Mouse (Mus musculus) midbrain, embryonic 12.5 days (tissue): ENCODE measurements around the gene Crnkl1. TPM values are rescaled to one million over a fixed set of nuclear protein-coding genes. Genes with fewer than 3 reads are reported as not detected.

Experiments
- ATAC-seq: fragments of 200-750 bp; cut with Nextera tagmentation; 2 replicates; pipeline ENCODE4 v1.8.0; 2017; ENCODE audit warnings: low read depth, moderate TSS enrichment, moderate library complexity; ENCODE audit not compliant: low FRiP score
- H3K27ac ChIP-seq: fragments of 300-500 bp; sonication (generic); replicated peaks from 2 replicates; pipeline ENCODE4 v1.5.1; 2016; ENCODE audit warnings: mild to moderate bottlenecking
- H3K27me3 ChIP-seq: fragments of 300-500 bp; sonication (generic); 2 replicates; pipeline ENCODE4 v1.6.1; 2016; ENCODE audit warnings: mild to moderate bottlenecking
- H3K36me3 ChIP-seq: fragments of 300-500 bp; sonication (generic); 2 replicates; pipeline ENCODE4 v1.6.1; 2016
- H3K4me1 ChIP-seq: fragments of 300-500 bp; sonication (generic); 2 replicates; pipeline ENCODE4 v1.6.1; 2016
- H3K4me2 ChIP-seq: fragments of 300-500 bp; sonication (generic); replicated peaks from 2 replicates; pipeline ENCODE4 v1.6.1; 2016; ENCODE audit warnings: mild to moderate bottlenecking, moderate library complexity
- H3K4me3 ChIP-seq: fragments of 300-500 bp; sonication (generic); 2 replicates; pipeline ENCODE4 v1.5.1; 2016; ENCODE audit warnings: mild to moderate bottlenecking
- H3K9ac ChIP-seq: fragments of 300-500 bp; sonication (generic); replicated peaks from 2 replicates; pipeline ENCODE4 v1.6.1; 2016; ENCODE audit warnings: mild to moderate bottlenecking, moderate library complexity
- H3K9me3 ChIP-seq: fragments of 300-500 bp; sonication (generic); 2 replicates; pipeline ENCODE4 v1.6.1; 2016; ENCODE audit warnings: mild to moderate bottlenecking
- WGBS: fragments of 180-500 bp; shearing (Covaris S2); methylation state at CpG from one replicate; pipeline ENCODE4 v1.1.7; 2016; 5-methylcytosine and 5-hydroxymethylcytosine counted together
- polyA plus RNA-seq: library from polyadenylated mRNA; unstranded; fragments of >200 nt; fragmentation: Nextera tagmentation; extraction: Ambion mirVana; gene quantifications from 2 replicates; pipeline ENCODE4 v1.2.1, GENCODE M21; 2016

Gene Crnkl1
- 40.9 and 41.0 TPM in 2 replicates for polyA plus RNA-seq

- peak; percentile 98 for ATAC-seq
- Histone ChIP-seq H3K36me3 (peaks cover 25% of the 10 kb centered on the region), H3K27ac (0 out of 2 replicates have a peak within 1 kb of the TSS, but pooled peaks have one; percentile 10), H3K9me3 (no peaks in the 10 kb centered on the region), H3K9ac (peak within 1 kb of the TSS; percentile 65), H3K4me3 (peak within 1 kb of the TSS; percentile 93), H3K4me2 (peak within 1 kb of the TSS; percentile 93), H3K27me3 (no peaks in the 10 kb centered on the region), H3K4me1 (peaks cover 10% of the 10 kb centered on the region)
- WGBS, result under 1% methylated on average over 61 of the region's 61 CpGs
Observed at GRCm38 (mm10) chr2:145934339-145935231, at the start of gene Crnkl1, which contains the start of gene Cfap61. Crnkl1 (minus strand) TSS chr2:145935014. Cfap61 (plus strand) TSS chr2:145934784.

GRCm38 (mm10) chr2:145982317-145983045 is 47.7 kb upstream of the Crnkl1 start:
- H3K36me3 ChIP-seq, result no peaks in the 10 kb centered on the region
- H3K9me3 ChIP-seq, result no peaks in the 10 kb centered on the region
- no peak overlapping the region for H3K4me2 ChIP-seq
- peaks cover 19% of the 10 kb centered on the region for H3K27me3 ChIP-seq
- H3K4me1 ChIP-seq, result peaks cover 33% of the 10 kb centered on the region
- WGBS, result 60% methylated on average over 9 of the region's 9 CpGs
- H3K4me3 ChIP-seq, result no peak overlapping the region
- no peak for ATAC-seq
- H3K9ac ChIP-seq, result no peak overlapping the region
- peak overlapping the region; percentile 70; the same call in 1 of the 2 replicates for H3K27ac ChIP-seq

- Histone ChIP-seq H3K36me3 (no peaks in the 10 kb centered on the region), H3K4me2 (no peak overlapping the region), H3K9ac (no peak overlapping the region), H3K4me3 (no peak overlapping the region), H3K27ac (peak overlapping the region; percentile 70), H3K27me3 (peaks cover 19% of the 10 kb centered on the region), H3K9me3 (no peaks in the 10 kb centered on the region), H3K4me1 (peaks cover 33% of the 10 kb centered on the region)
- 16% methylated on average over 6 of the region's 6 CpGs for WGBS
- ATAC-seq, result peak; percentile 84
Observed at GRCm38 (mm10) chr2:145981699-145982112, 46.9 kb upstream of the Crnkl1 start.

GRCm38 (mm10) chr2:145980881-145981280 is 46.1 kb upstream of the Crnkl1 start:
- WGBS, result 77% methylated on average over 9 of the region's 9 CpGs
- Histone ChIP-seq H3K4me1 (peaks cover 33% of the 10 kb centered on the region), H3K9ac (no peak overlapping the region), H3K36me3 (no peaks in the 10 kb centered on the region), H3K27me3 (peaks cover 19% of the 10 kb centered on the region), H3K27ac (peak overlapping the region; percentile 42), H3K9me3 (no peaks in the 10 kb centered on the region), H3K4me3 (no peak overlapping the region), H3K4me2 (no peak overlapping the region)
- no peak for ATAC-seq

GRCm38 (mm10) chr2:145979616-145980015 is 44.8 kb upstream of the Crnkl1 start:
- H3K27me3 ChIP-seq, result peaks cover 19% of the 10 kb centered on the region
- WGBS, result 43% methylated on average over 4 of the region's 4 CpGs
- ATAC-seq, result no peak
- no peak overlapping the region for H3K4me2 ChIP-seq
- H3K9ac ChIP-seq, result no peak overlapping the region
- H3K27ac ChIP-seq, result no peak overlapping the region
- H3K4me3 ChIP-seq, result no peak overlapping the region
- no peaks in the 10 kb centered on the region for H3K9me3 ChIP-seq
- H3K4me1 ChIP-seq, result peaks cover 33% of the 10 kb centered on the region
- H3K36me3 ChIP-seq, result no peaks in the 10 kb centered on the region

GRCm38 (mm10) chr2:145972571-145972970 is 37.8 kb upstream of the Crnkl1 start:
- WGBS, result 90% methylated on average over 4 of the region's 4 CpGs
- no peak overlapping the region for H3K4me3 ChIP-seq
- no peaks in the 10 kb centered on the region for H3K9me3 ChIP-seq
- H3K27me3 ChIP-seq, result no peaks in the 10 kb centered on the region
- no peak for ATAC-seq
- no peak overlapping the region for H3K27ac ChIP-seq
- no peaks in the 10 kb centered on the region for H3K36me3 ChIP-seq
- H3K4me1 ChIP-seq, result no peaks in the 10 kb centered on the region
- H3K4me2 ChIP-seq, result no peak overlapping the region
- H3K9ac ChIP-seq, result no peak overlapping the region

- Histone ChIP-seq H3K27me3 (no peaks in the 10 kb centered on the region), H3K36me3 (no peaks in the 10 kb centered on the region), H3K4me2 (no peak overlapping the region), H3K4me3 (no peak overlapping the region), H3K9ac (no peak overlapping the region), H3K4me1 (no peaks in the 10 kb centered on the region), H3K27ac (no peak overlapping the region), H3K9me3 (no peaks in the 10 kb centered on the region)
- ATAC-seq, result no peak
- WGBS, result 92% methylated on average over 20 of the region's 20 CpGs
Observed at GRCm38 (mm10) chr2:145971237-145972010, 36.6 kb upstream of the Crnkl1 start.

GRCm38 (mm10) chr2:145970751-145971150 is 35.9 kb upstream of the Crnkl1 start:
- Histone ChIP-seq H3K9me3 (no peaks in the 10 kb centered on the region), H3K36me3 (no peaks in the 10 kb centered on the region), H3K4me2 (no peak overlapping the region), H3K4me3 (no peak overlapping the region), H3K27ac (no peak overlapping the region), H3K27me3 (no peaks in the 10 kb centered on the region), H3K9ac (no peak overlapping the region), H3K4me1 (no peaks in the 10 kb centered on the region)
- 89% methylated on average over 12 of the region's 12 CpGs for WGBS
- ATAC-seq, result no peak

GRCm38 (mm10) chr2:145961861-145962260 is 27.0 kb upstream of the Crnkl1 start:
- Histone ChIP-seq H3K36me3 (no peaks in the 10 kb centered on the region), H3K4me1 (peaks cover 9% of the 10 kb centered on the region; the same call in 1 of the 2 replicates), H3K4me3 (no peak overlapping the region), H3K27me3 (peaks cover 15% of the 10 kb centered on the region), H3K27ac (no peak overlapping the region), H3K9me3 (no peaks in the 10 kb centered on the region), H3K4me2 (no peak overlapping the region), H3K9ac (no peak overlapping the region)
- whole genome bisulfite sequencing, result 87% methylated on average over 5 of the region's 5 CpGs
- ATAC-seq, result no peak

GRCm38 (mm10) chr2:145958551-145958950 is 23.7 kb upstream of the Crnkl1 start:
- H3K9ac ChIP-seq, result no peak overlapping the region
- no peak overlapping the region for H3K27ac ChIP-seq
- H3K36me3 ChIP-seq, result no peaks in the 10 kb centered on the region
- H3K4me3 ChIP-seq, result no peak overlapping the region
- WGBS, result 46% methylated on average over 7 of the region's 7 CpGs
- H3K4me1 ChIP-seq, result peaks cover 9% of the 10 kb centered on the region; the same call in 1 of the 2 replicates
- no peak overlapping the region for H3K4me2 ChIP-seq
- no peaks in the 10 kb centered on the region for H3K9me3 ChIP-seq
- peaks cover 16% of the 10 kb centered on the region for H3K27me3 ChIP-seq
- ATAC-seq, result peak; percentile 67; the same call in 1 of the 2 replicates

GRCm38 (mm10) chr2:145958097-145958496 is 23.3 kb upstream of the Crnkl1 start:
- peaks cover 16% of the 10 kb centered on the region for H3K27me3 ChIP-seq
- WGBS, result 79% methylated on average over 6 of the region's 6 CpGs
- no peak overlapping the region for H3K4me3 ChIP-seq
- no peaks in the 10 kb centered on the region for H3K36me3 ChIP-seq
- no peak for ATAC-seq
- H3K4me1 ChIP-seq, result peaks cover 9% of the 10 kb centered on the region; the same call in 1 of the 2 replicates
- H3K9ac ChIP-seq, result no peak overlapping the region
- no peak overlapping the region for H3K27ac ChIP-seq
- no peaks in the 10 kb centered on the region for H3K9me3 ChIP-seq
- H3K4me2 ChIP-seq, result no peak overlapping the region
